Comparison of ENCODE assay signal across 9 mouse cellular contexts in genomic region chr5:122528591-122528990, GRCm38 (mm10). TPM values are rescaled to one million over a fixed set of nuclear protein-coding genes. Genes with fewer than 3 reads are reported as not detected.
A peak's percentile ranks its signal among the peaks of the same experiment; 100 is the strongest.
DNase-seq lines count a peak whose midpoint lies in the region; ATAC-seq and TF ChIP-seq lines count a peak whose summit lies in the region.
"Had no signal": no experiment of that assay in that cellular context is flagged by ENCODE, and none has a peak within 500 bp of the region (broad histone marks: within the 10 kb centered on the region; RNA-seq: fewer than 3 reads in every experiment).

No protein-coding gene starts in this region.

- ATAC-seq in hindbrain, embryonic 13.5 days (ENCODE audit: low FRiP score), result no peak
- no peak for ATAC-seq in hindbrain, embryonic 11.5 days (ENCODE audit: low FRiP score)
- ATAC-seq in liver, postnatal 0 days, result no peak
- ATAC-seq in heart, postnatal 0 days (ENCODE audit: insufficient read depth, low read depth), result no peak
- ATAC-seq in stomach, embryonic 15.5 days (ENCODE audit: insufficient read depth, low FRiP score, low read depth), result no peak
- no peak for ATAC-seq in monocyte, adult 5-6 weeks (replicated peaks; ENCODE audit: insufficient number of reproducible peaks, low FRiP score, low TSS enrichment, poor library complexity, severe bottlenecking)
- ATAC-seq: forebrain, postnatal 0 days had no signal

- 73% methylated on average over 3 of the region's 3 CpGs for WGBS in hindbrain, embryonic 13.5 days
- whole genome bisulfite sequencing in hindbrain, embryonic 11.5 days, result 75% methylated on average over 3 of the region's 3 CpGs
- WGBS in liver, postnatal 0 days (ENCODE audit: insufficient replicate concordance), result 66% methylated on average over 3 of the region's 3 CpGs
- WGBS in heart, postnatal 0 days, result 59% methylated on average over 3 of the region's 3 CpGs
- WGBS in stomach, embryonic 15.5 days, result 63% methylated on average over 3 of the region's 3 CpGs

- H3K27ac ChIP-seq in hindbrain, embryonic 13.5 days, result peak overlapping the region; percentile 35; the same call in 1 of the 2 replicates
- H3K27ac ChIP-seq in hindbrain, embryonic 11.5 days (ENCODE audit: low read depth, low read length), result no peak overlapping the region
- H3K27ac ChIP-seq in liver, postnatal 0 days (ENCODE audit: low read depth), result peak overlapping the region; percentile 91
- peak overlapping the region; percentile 94 for H3K27ac ChIP-seq in heart, postnatal 0 days (ENCODE audit: low read depth)
- H3K27ac ChIP-seq in stomach, embryonic 15.5 days, result peak overlapping the region; percentile 80

- H3K36me3 ChIP-seq in hindbrain, embryonic 13.5 days, result peaks cover 10% of the 10 kb centered on the region; the same call in 1 of the 2 replicates
- H3K36me3 ChIP-seq in hindbrain, embryonic 11.5 days (ENCODE audit: control insufficient read depth, insufficient read depth, low read length), result no peaks in the 10 kb centered on the region
- H3K36me3 ChIP-seq in liver, postnatal 0 days (replicated peaks; ENCODE audit: insufficient read depth, low read length), result no peaks in the 10 kb centered on the region
- no peaks in the 10 kb centered on the region for H3K36me3 ChIP-seq in heart, postnatal 0 days (replicated peaks; ENCODE audit: control insufficient read depth, insufficient read depth, low read length)
- no peaks in the 10 kb centered on the region for H3K36me3 ChIP-seq in stomach, embryonic 15.5 days

- H3K9ac ChIP-seq in hindbrain, embryonic 13.5 days, result no peak overlapping the region
- no peak overlapping the region for H3K9ac ChIP-seq in hindbrain, embryonic 11.5 days (ENCODE audit: low read depth, low read length)
- no peak overlapping the region for H3K9ac ChIP-seq in liver, postnatal 0 days (replicated peaks)
- H3K9ac ChIP-seq in heart, postnatal 0 days (replicated peaks; ENCODE audit: low read depth, low read length), result peak overlapping the region; percentile 37; the same call in 1 of the 2 replicates
- H3K9ac ChIP-seq in stomach, embryonic 15.5 days, result no peak overlapping the region
- H3K9ac ChIP-seq: forebrain, postnatal 0 days had no signal

- TF ChIP-seq EP300 in liver, postnatal 0 days (IDR thresholded peaks at IDR 0.05; ENCODE audit: low read depth), result no peak
- TF ChIP-seq EP300 in heart, postnatal 0 days (IDR thresholded peaks at IDR 0.05; ENCODE audit: low read depth), result no peak

- TF ChIP-seq CTCF in liver, postnatal 0 days (IDR thresholded peaks at IDR 0.05; ENCODE audit: low read depth), result no peak
- no peak for TF ChIP-seq CTCF in heart, postnatal 0 days (IDR thresholded peaks at IDR 0.05; ENCODE audit: low read depth)

- H3K4me2 ChIP-seq in hindbrain, embryonic 13.5 days, result no peak overlapping the region
- H3K4me2 ChIP-seq in hindbrain, embryonic 11.5 days (replicated peaks; ENCODE audit: low read depth, low read length), result no peak overlapping the region
- H3K4me2 ChIP-seq in liver, postnatal 0 days (ENCODE audit: low read depth, low read length), result no peak overlapping the region
- H3K4me2 ChIP-seq in heart, postnatal 0 days (ENCODE audit: low read depth, low read length), result no peak overlapping the region
- H3K4me2 ChIP-seq in stomach, embryonic 15.5 days, result no peak overlapping the region

- H3K27me3 ChIP-seq in hindbrain, embryonic 13.5 days, result no peaks in the 10 kb centered on the region
- no peaks in the 10 kb centered on the region for H3K27me3 ChIP-seq in hindbrain, embryonic 11.5 days (ENCODE audit: control insufficient read depth, insufficient read depth, low read length)
- no peaks in the 10 kb centered on the region for H3K27me3 ChIP-seq in liver, postnatal 0 days (ENCODE audit: insufficient read depth, low read length)
- H3K27me3 ChIP-seq in heart, postnatal 0 days (ENCODE audit: control insufficient read depth, insufficient read depth, low read length), result no peaks in the 10 kb centered on the region
- H3K27me3 ChIP-seq in stomach, embryonic 15.5 days (replicated peaks), result no peaks in the 10 kb centered on the region

- no peaks in the 10 kb centered on the region for H3K9me3 ChIP-seq in hindbrain, embryonic 13.5 days
- no peaks in the 10 kb centered on the region for H3K9me3 ChIP-seq in hindbrain, embryonic 11.5 days (ENCODE audit: control insufficient read depth, low read length)
- no peaks in the 10 kb centered on the region for H3K9me3 ChIP-seq in liver, postnatal 0 days (ENCODE audit: low read length)
- H3K9me3 ChIP-seq in heart, postnatal 0 days (replicated peaks; ENCODE audit: control insufficient read depth, low read length), result 0 out of 2 replicates have a peak, but pooled peaks cover 4% of the 10 kb centered on the region
- no peaks in the 10 kb centered on the region for H3K9me3 ChIP-seq in stomach, embryonic 15.5 days

- no peak for DNase-seq in hindbrain, embryonic 11.5 days (ENCODE audit: low spot score)
- no peak for DNase-seq in liver, postnatal 0 days
- no peak for DNase-seq in liver
- no peak for DNase-seq in heart, postnatal 0 days (ENCODE audit: low spot score)
- DNase-seq: cerebellum, adult 2 months; forebrain, postnatal 0 days had no signal

- no peak overlapping the region for H3K4me3 ChIP-seq in hindbrain, embryonic 13.5 days
- H3K4me3 ChIP-seq in hindbrain, embryonic 11.5 days (ENCODE audit: low read depth, low read length), result no peak overlapping the region
- no peak overlapping the region for H3K4me3 ChIP-seq in liver, postnatal 0 days (ENCODE audit: low read depth, low read length)
- no peak overlapping the region for H3K4me3 ChIP-seq in heart, postnatal 0 days (ENCODE audit: low read depth, low read length)
- no peak overlapping the region for H3K4me3 ChIP-seq in stomach, embryonic 15.5 days (replicated peaks)

- peaks cover 23% of the 10 kb centered on the region for H3K4me1 ChIP-seq in hindbrain, embryonic 13.5 days (replicated peaks)
- H3K4me1 ChIP-seq in hindbrain, embryonic 11.5 days (replicated peaks; ENCODE audit: control insufficient read depth, insufficient read depth, low read length), result no peaks in the 10 kb centered on the region
- H3K4me1 ChIP-seq in liver, postnatal 0 days (ENCODE audit: insufficient read depth), result peaks cover 36% of the 10 kb centered on the region
- peaks cover 68% of the 10 kb centered on the region for H3K4me1 ChIP-seq in heart, postnatal 0 days (ENCODE audit: control insufficient read depth, insufficient read depth)
- peaks cover 54% of the 10 kb centered on the region for H3K4me1 ChIP-seq in stomach, embryonic 15.5 days

RNA-seq across cellular contexts. Expression of gene Atp2a2, which starts 26.6 kb away (rescaled TPM):
- 39.4 and 41.2 TPM in 2 replicates for polyA plus RNA-seq in hindbrain, embryonic 13.5 days (2015; fragmentation: Nextera tagmentation; extraction: Ambion mirVana)
- polyA plus RNA-seq in hindbrain, embryonic 11.5 days (2014; fragmentation: Nextera tagmentation; extraction: Ambion mirVana), result 46.5 and 50.2 TPM in 2 replicates
- 13.5 and 14.8 TPM in 2 replicates for polyA plus RNA-seq in liver, postnatal 0 days (2015; fragmentation: Nextera tagmentation; extraction: Ambion mirVana)
- 2,277 and 2,295 TPM in 2 replicates for total RNA-seq in heart, postnatal 0 days (2014; rRNA removed; ENCODE audit: low replicate concordance)
- 706 and 785 TPM in 2 replicates for polyA plus RNA-seq in heart, postnatal 0 days (2015; fragmentation: Nextera tagmentation; extraction: Ambion mirVana)
- polyA plus RNA-seq in stomach, embryonic 15.5 days (2015; fragmentation: Nextera tagmentation; extraction: Ambion mirVana), result 33.5 and 35.7 TPM in 2 replicates
- 84.0 to 111 TPM (median 86.3 TPM) in 3 replicates for total RNA-seq in monocyte, adult 5-6 weeks (2017)

Comparison
In these comparisons a context has a peak if more than half of its experiments do, and no peak if none do; other contexts are left out.
1. RNA of gene Atp2a2, which starts 26.6 kb away (polyA plus RNA-seq): 706 to 785 TPM in heart, postnatal 0 days; 46.5 to 50.2 TPM in hindbrain, embryonic 11.5 days, 39.4 to 41.2 TPM in hindbrain, embryonic 13.5 days, 33.5 to 35.7 TPM in stomach, embryonic 15.5 days and 13.5 to 14.8 TPM in liver, postnatal 0 days; every median in the first group is over 10 times any median in the second.